Mouse (Mus musculus) small intestine, adult 2 months (tissue): Measurements from ENCODE around the gene Gpsm1. TPM values are rescaled to one million over a fixed set of nuclear protein-coding genes. Genes with fewer than 3 reads are reported as not detected.

Experiments
- H3K27ac ChIP-seq: fragments of 200-500 bp; 2 replicates; pipeline ENCODE4 v1.5.1; 2012; ENCODE audit warnings: low read depth, low read length, control low read depth, inconsistent platforms; ENCODE audit not compliant: insufficient read depth
- H3K27me3 ChIP-seq: fragments of 200-500 bp; 2 replicates; pipeline ENCODE4 v1.6.1; 2012; ENCODE audit warnings: mild to moderate bottlenecking, moderate library complexity, low read length, inconsistent platforms; ENCODE audit not compliant: control insufficient read depth, insufficient read depth
- H3K36me3 ChIP-seq: fragments of 200-500 bp; 2 replicates; pipeline ENCODE4 v1.6.1; 2012; ENCODE audit warnings: mild to moderate bottlenecking, low read length, control low read depth, inconsistent platforms; ENCODE audit not compliant: control insufficient read depth, insufficient read depth
- H3K4me1 ChIP-seq: fragments of 200-500 bp; 2 replicates; pipeline ENCODE4 v1.6.1; 2012; ENCODE audit warnings: low read length, inconsistent platforms, mixed read lengths; ENCODE audit not compliant: control insufficient read depth, insufficient read depth, insufficient read length
- H3K4me3 ChIP-seq: fragments of 200-500 bp; 2 replicates; pipeline ENCODE4 v1.5.1; 2012; ENCODE audit warnings: low read depth, mild to moderate bottlenecking, control low read depth, inconsistent platforms, low read length, moderate library complexity
- CTCF ChIP-seq: fragments of 200-500 bp; IDR thresholded peaks from 2 replicates; pipeline ENCODE4 v1.5.1; 2012; ENCODE audit warnings: low read depth, mild to moderate bottlenecking, control low read depth, inconsistent platforms, low read length, moderate library complexity, mixed read lengths; ENCODE audit not compliant: insufficient replicate concordance, insufficient read length; ENCODE audit errors: extremely low read depth
- POLR2A ChIP-seq: fragments of 200-500 bp; IDR thresholded peaks from 2 replicates; pipeline ENCODE4 v1.6.1; 2012; ENCODE audit warnings: low read depth, mild to moderate bottlenecking, control low read depth, inconsistent platforms, low read length, moderate library complexity
- WGBS: fragments of 180-500 bp; shearing (Covaris S2); methylation state at CpG from one replicate; pipeline ENCODE4 v1.1.7; 2018; 5-methylcytosine and 5-hydroxymethylcytosine counted together
- polyA plus RNA-seq: library from polyadenylated mRNA; depleted of rRNA; stranded (reverse); fragments of >200 nt; gene quantifications from 2 replicates; pipeline ENCODE4 v1.2.3, GENCODE M21; 2012

The Gpsm1 gene
- polyA plus RNA-seq, 1 experiment = 7.1 TPM

DNA sequence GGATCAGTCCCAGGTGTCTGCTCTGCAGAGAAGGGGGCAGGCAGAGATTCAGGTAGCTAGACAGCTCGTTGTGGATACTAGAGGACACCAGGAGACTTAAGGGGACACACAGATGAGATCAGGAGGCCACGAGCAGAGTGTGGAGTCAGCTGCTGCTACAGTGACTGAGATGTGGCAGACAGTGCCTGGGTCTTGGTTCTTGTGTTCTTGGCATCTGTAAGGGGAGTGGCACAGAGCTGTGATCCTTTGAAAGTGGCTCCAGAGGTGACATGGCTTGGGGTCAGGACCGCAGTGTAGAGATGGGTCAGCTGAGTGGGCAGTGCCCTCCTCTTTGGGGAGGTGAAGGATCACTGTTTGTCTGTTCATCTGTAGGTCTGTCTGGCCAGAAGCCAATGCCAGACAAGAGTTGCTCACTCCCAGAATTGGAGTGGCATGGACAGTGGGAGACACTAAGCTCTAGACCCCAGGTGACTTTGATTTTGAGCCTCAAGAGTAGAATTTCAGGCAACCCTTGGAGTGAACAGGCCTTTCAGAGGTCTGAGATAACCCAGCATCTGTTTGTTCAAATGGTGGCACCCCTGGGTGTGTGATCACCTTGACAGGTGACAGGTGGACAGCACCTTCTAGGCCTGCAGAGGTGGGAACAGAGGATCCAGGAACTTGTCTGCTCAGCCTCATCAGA, 2.8 kb downstream of the Gpsm1 start:
- H3K27ac ChIP-seq = no peak overlapping the region
- no peaks in the 10 kb centered on the region; the same call in none of the 2 replicates for H3K4me1 ChIP-seq
- H3K4me3 ChIP-seq = no peak overlapping the region
- H3K27me3 ChIP-seq = no peaks in the 10 kb centered on the region
- no peaks in the 10 kb centered on the region for H3K36me3 ChIP-seq
- no peak for TF ChIP-seq CTCF
- no peak for TF ChIP-seq POLR2A
- WGBS = 86% methylated on average over 3 of the region's 3 CpGs

DNA sequence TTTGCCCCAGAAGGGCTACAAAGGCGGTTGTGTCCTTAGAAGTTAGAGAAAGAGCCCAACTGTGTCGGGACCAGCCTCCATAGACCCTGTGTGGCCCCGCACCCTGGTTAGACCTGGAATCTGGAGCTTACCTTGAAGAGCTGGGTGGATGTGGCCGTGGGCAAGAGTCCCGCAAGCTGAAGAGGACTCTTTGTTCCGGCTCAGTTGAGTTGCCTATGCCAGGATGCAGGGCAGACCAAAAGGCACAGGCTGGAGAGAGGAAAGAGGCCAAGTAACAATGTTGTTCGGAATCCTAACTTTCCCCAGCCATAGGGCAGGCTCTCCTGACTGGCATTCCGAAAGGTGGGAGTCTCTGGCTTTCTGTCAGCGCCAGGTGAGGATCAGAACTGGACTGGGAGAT, 3.8 kb downstream of the Gpsm1 start:
- no peaks in the 10 kb centered on the region; the same call in none of the 2 replicates for H3K4me1 ChIP-seq
- TF ChIP-seq CTCF (no peak), POLR2A (no peak)
- H3K27me3 ChIP-seq = no peaks in the 10 kb centered on the region
- H3K4me3 ChIP-seq = no peak overlapping the region
- H3K27ac ChIP-seq = no peak overlapping the region
- 89% methylated on average over 9 of the region's 9 CpGs for WGBS
- no peaks in the 10 kb centered on the region for H3K36me3 ChIP-seq

DNA sequence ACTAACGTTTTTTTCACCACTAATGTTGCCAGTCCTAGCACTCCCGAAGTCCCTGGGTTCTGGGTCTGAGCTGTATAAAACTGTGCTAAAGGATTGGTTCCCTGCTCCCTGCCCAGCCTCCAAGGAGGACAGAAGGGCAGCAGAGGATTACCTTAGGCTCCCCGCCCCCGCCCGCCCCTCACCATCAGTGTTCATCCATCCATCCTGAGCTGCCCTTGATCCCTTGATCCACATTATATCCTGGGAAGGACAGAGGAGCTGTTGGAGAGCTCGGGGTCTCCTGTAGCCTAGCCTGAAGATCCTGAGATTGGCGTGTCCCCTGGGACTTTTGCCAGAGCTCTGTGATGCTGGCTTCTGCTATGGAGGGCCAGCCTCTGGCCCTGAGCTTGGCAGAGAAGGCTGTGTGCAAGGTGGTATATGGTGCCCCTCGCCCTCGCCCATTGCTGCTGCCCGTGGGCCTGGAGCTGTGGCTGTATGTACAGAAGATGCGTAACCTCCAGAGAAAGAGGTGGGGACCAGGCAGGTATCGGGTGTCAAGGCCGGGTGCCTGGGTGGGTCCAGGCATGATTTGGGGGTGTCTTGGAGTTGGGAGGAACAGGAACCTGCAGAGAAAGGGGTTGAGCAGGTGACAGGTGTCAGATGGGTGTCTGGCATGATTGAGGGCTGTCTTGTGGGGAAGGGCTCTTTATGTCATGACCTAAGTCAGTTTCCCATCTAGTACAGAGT, 4.4 kb downstream of the Gpsm1 start:
- Histone ChIP-seq H3K27ac (no peak overlapping the region), H3K36me3 (no peaks in the 10 kb centered on the region), H3K27me3 (no peaks in the 10 kb centered on the region), H3K4me3 (no peak overlapping the region), H3K4me1 (no peaks in the 10 kb centered on the region; the same call in 1 of the 2 replicates)
- TF ChIP-seq POLR2A (no peak), CTCF (no peak)
- 84% methylated on average over 13 of the region's 13 CpGs for WGBS

DNA sequence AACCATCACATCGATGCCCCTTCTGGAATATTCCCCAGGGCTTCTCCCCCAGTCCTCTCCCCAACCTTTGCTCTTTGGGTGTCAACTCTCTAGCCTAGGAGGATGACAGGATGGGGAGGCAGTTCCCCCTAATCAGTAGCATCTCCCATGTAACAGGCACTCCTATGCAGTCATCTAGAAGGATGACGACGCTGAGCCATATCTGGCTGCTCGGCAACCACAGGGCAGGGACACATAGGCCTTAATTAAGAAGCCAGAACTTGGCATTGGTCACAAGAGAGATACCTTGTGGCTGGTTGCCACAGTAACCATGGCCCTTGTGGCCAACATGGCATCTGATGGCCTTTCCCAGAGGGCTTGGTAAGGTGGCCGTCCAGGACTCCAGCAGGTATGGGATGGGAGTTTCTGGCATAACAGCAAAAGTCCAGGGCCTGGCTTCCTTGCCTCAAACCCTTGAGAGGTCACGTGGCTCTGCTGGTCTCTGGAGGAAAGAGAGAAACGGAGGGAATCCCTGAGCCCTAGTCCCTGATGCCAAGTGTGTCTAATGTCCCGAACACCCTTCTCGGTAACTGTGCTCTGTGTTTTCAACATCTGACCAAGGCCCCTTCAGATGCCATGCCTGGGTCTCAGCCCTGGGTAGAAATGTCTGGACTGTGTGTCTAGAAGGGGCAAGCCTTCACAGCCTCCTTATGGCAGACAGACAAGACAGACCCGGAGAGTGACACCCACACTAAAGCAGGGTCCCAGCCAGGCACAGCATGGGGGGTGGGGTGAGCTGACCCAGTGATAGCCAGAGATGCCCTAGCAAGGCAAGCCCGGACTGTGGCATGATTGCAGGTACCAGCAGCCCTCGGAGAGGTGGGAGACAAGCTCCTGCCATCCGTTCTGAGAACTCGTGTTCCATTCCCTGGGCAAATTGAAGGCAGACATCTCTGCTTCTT, 5.2 kb downstream of the Gpsm1 start:
- 80% methylated on average over 14 of the region's 14 CpGs for WGBS
- no peaks in the 10 kb centered on the region for H3K36me3 ChIP-seq
- no peaks in the 10 kb centered on the region; the same call in 1 of the 2 replicates for H3K4me1 ChIP-seq
- no peaks in the 10 kb centered on the region for H3K27me3 ChIP-seq
- no peak overlapping the region for H3K27ac ChIP-seq
- TF ChIP-seq POLR2A (no peak), CTCF (no peak)
- no peak overlapping the region for H3K4me3 ChIP-seq

DNA sequence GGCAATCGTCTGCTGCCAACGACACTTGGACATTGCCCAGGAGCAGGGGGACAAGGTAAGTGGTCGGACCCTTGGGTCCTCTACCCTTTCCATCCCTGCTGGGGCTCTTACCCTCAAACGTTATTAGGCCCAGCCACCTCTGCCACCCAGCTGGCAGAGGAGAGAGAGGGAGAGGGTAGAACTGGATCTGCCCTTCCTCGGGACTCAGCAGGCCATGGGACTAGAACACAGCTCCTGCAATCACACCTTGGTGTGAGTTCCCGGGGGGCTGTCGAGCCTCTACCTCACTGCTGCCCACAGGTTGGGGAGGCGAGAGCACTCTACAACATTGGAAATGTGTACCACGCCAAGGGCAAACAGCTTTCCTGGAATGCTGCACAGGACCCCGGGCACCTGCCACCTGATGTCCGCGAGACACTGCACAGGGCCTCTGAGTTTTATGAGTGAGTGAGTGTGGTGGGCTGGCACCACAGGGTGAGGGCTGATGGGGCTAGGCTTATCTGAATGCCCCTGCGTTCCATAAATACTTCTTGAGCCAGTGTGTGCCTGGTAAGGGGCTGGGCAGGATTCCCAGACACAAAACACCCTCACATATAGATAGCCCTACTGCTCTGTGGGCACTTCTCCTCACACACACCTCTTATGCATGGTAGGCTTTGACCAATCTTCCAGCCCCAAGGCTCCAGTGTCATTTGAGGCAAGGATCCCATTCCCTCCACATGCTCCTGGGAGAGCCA, 8.4 kb downstream of the Gpsm1 start:
- TF ChIP-seq CTCF = no peak
- TF ChIP-seq POLR2A = no peak
- WGBS = 88% methylated on average over 13 of the region's 13 CpGs
- H3K4me1 ChIP-seq = no peaks in the 10 kb centered on the region
- no peak overlapping the region for H3K4me3 ChIP-seq
- H3K27me3 ChIP-seq = no peaks in the 10 kb centered on the region
- H3K27ac ChIP-seq = no peak overlapping the region
- H3K36me3 ChIP-seq = no peaks in the 10 kb centered on the region

DNA sequence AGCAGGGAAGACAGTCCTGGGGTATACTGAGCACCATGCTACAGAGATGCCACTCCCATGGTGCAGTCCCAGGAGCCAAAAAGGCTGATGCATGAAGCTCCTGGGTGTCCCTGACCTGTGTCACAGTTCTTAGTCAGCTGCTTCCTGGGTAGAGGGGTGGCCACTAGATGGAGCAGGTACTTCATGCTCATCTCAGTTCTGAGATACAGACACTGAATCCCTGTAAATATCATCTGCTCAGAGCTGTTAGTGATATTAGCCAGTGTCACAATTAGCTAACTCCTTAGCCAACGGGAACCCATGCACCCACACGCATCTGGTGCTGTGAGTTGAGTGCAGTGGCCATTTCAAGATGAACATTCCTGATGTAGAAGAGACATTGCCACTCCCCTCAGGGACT, 9.6 kb downstream of the Gpsm1 start:
- Histone ChIP-seq H3K4me1 (no peaks in the 10 kb centered on the region), H3K27ac (no peak overlapping the region), H3K4me3 (no peak overlapping the region), H3K36me3 (no peaks in the 10 kb centered on the region), H3K27me3 (no peaks in the 10 kb centered on the region)
- 69% methylated on average over 2 of the region's 2 CpGs for WGBS
- TF ChIP-seq CTCF (no peak), POLR2A (no peak)
